Mouse (Mus musculus): Measurements from ENCODE around the gene Tmem40. TPM values are rescaled to one million over a fixed set of nuclear protein-coding genes. Genes with fewer than 3 reads are reported as not detected.

The Tmem40 gene
- total RNA-seq, 2 experiments from 2014 or later = 0.43 to 0.45 TPM

- DNase-seq (ENCODE audit: low spot score in 2 of 2) = no peak
These were observed 8.0 kb upstream of the Tmem40 start for GRCm38 (mm10) chr6:115770059-115770670.

GRCm38 (mm10) chr6:115768207-115768606 is 6.0 kb upstream of the Tmem40 start:
- no peak for DNase-seq (ENCODE audit: low spot score in 2 of 2)

- no peak for DNase-seq (ENCODE audit: low spot score in 2 of 2)
These were observed 5.1 kb upstream of the Tmem40 start for GRCm38 (mm10) chr6:115767357-115767756.

GRCm38 (mm10) chr6:115764179-115764578 is 2.0 kb upstream of the Tmem40 start:
- no peak for DNase-seq (ENCODE audit: low spot score in 2 of 2)

GRCm38 (mm10) chr6:115760982-115761381 is 1.2 kb downstream of the Tmem40 start:
- DNase-seq (ENCODE audit: low spot score in 2 of 2) = no peak

- no peak for DNase-seq (ENCODE audit: low spot score in 2 of 2)
These were observed 2.1 kb downstream of the Tmem40 start for GRCm38 (mm10) chr6:115760137-115760536.

GRCm38 (mm10) chr6:115759461-115759860 is 2.7 kb downstream of the Tmem40 start:
- DNase-seq (ENCODE audit: low spot score in 2 of 2) = no peak

- DNase-seq (ENCODE audit: low spot score in 2 of 2) = no peak
These were observed 3.2 kb downstream of the Tmem40 start for GRCm38 (mm10) chr6:115758981-115759435.

GRCm38 (mm10) chr6:115755536-115755935 is 6.7 kb downstream of the Tmem40 start:
- DNase-seq (ENCODE audit: low spot score in 2 of 2) = no peak

- DNase-seq (ENCODE audit: low spot score in 2 of 2) = no peak
These were observed 15.9 kb downstream of the Tmem40 start for GRCm38 (mm10) chr6:115746326-115746725.

- no peak for DNase-seq (ENCODE audit: low spot score in 2 of 2)
These were observed 18.6 kb downstream of the Tmem40 start for GRCm38 (mm10) chr6:115743569-115743968.

GRCm38 (mm10) chr6:115739056-115739455 is 23.2 kb downstream of the Tmem40 start:
- no peak for DNase-seq (ENCODE audit: low spot score in 2 of 2)

GRCm38 (mm10) chr6:115734909-115735308 is 27.3 kb downstream of the Tmem40 start:
- DNase-seq (ENCODE audit: low spot score in 2 of 2) = peak; percentile 22 to 35

- DNase-seq (ENCODE audit: low spot score in 2 of 2) = no peak
These were observed 29.8 kb downstream of the Tmem40 start for GRCm38 (mm10) chr6:115732341-115732928.

- DNase-seq (ENCODE audit: low spot score in 2 of 2) = no peak
These were observed 31.5 kb downstream of the Tmem40 start for GRCm38 (mm10) chr6:115730560-115731342.

- DNase-seq (ENCODE audit: low spot score in 2 of 2) = no peak
These were observed 34.6 kb downstream of the Tmem40 start for GRCm38 (mm10) chr6:115727570-115727969.

- peak; percentile 42 to 63 for DNase-seq (ENCODE audit: low spot score in 2 of 2)
These were observed 35.1 kb downstream of the Tmem40 start for GRCm38 (mm10) chr6:115727108-115727507.

- DNase-seq (ENCODE audit: low spot score in 2 of 2) = no peak
These were observed 40.0 kb downstream of the Tmem40 start for GRCm38 (mm10) chr6:115722246-115722645.

- DNase-seq (ENCODE audit: low spot score in 2 of 2) = peak in 1 of 2 experiments; percentile 15
These were observed 44.3 kb downstream of the Tmem40 start for GRCm38 (mm10) chr6:115717715-115718558.

- no peak for DNase-seq (ENCODE audit: low spot score in 2 of 2)
These were observed 45.0 kb downstream of the Tmem40 start for GRCm38 (mm10) chr6:115717101-115717652.

GRCm38 (mm10) chr6:115711261-115711660 is 50.9 kb downstream of the Tmem40 start:
- no peak for DNase-seq (ENCODE audit: low spot score in 2 of 2)
